Mouse (Mus musculus): ENCODE data around the gene Gm11060. TPM values are rescaled to one million over a fixed set of nuclear protein-coding genes. Genes with fewer than 3 reads are reported as not detected.

The Gm11060 gene
- total and polyA plus RNA-seq, 3 experiments: not detected

Other genes starting within 250 kb of the Gm11060 start
- gene Prrg4, start 242.1 kb upstream of the Gm11060 start, total RNA-seq (2021): 1 to 10 TPM; 4.1 to 9.6 TPM
- 1.1 and 1.3 TPM in 2 replicates for gene Prrg4, start 242.1 kb upstream of the Gm11060 start, polyA plus RNA-seq (2012; rRNA removed)
- 1 to 10 TPM; 5.3 to 6.9 TPM for gene Ccdc73, start 224.2 kb upstream of the Gm11060 start, total RNA-seq (2021)
- 0.49 and 1.2 TPM in 2 replicates for gene Ccdc73, start 224.2 kb upstream of the Gm11060 start, polyA plus RNA-seq (2012; rRNA removed)
- gene Eif3m, start 74.9 kb upstream of the Gm11060 start, total RNA-seq (2021): 100 to 1,000 TPM; 121 to 150 TPM
- 5.2 and 6.6 TPM in 2 replicates for gene Eif3m, start 74.9 kb upstream of the Gm11060 start, polyA plus RNA-seq (2012; rRNA removed)
- 1 to 10 TPM; 2.6 to 3.8 TPM for gene Wt1, start 34.5 kb downstream of the Gm11060 start, total RNA-seq (2021)
- 5.2 and 6.6 TPM in 2 replicates for gene Wt1, start 34.5 kb downstream of the Gm11060 start, polyA plus RNA-seq (2012; rRNA removed)
- under 1 TPM; 0.76 to 0.84 TPM for gene Them7, start 132.3 kb downstream of the Gm11060 start, total RNA-seq (2021)
- gene Them7, start 132.3 kb downstream of the Gm11060 start, polyA plus RNA-seq (2012; rRNA removed): 0.16 and 0.39 TPM in 2 replicates

All from adrenal gland, adult 2 months (tissue).